Mouse (Mus musculus) left cerebral cortex, adult 9 months (tissue): ENCODE measurements around the gene Inf2.

Experiments
- DNase-seq, 2 experiments: peaks; one replicate each; pipeline ENCODE4 v3.0.0; 2022; ENCODE audit warnings: low spot score in 2 of 2

Inf2 gene

GRCm38 (mm10) chr12:112570160-112570559 is 18.4 kb upstream of the Inf2 start:
- DNase-seq, result no peak

GRCm38 (mm10) chr12:112571064-112571463 is 17.5 kb upstream of the Inf2 start:
- DNase-seq, result no peak

GRCm38 (mm10) chr12:112575274-112575986 is 13.2 kb upstream of the Inf2 start:
- DNase-seq, result no peak

GRCm38 (mm10) chr12:112576341-112576740 is 12.2 kb upstream of the Inf2 start:
- DNase-seq, result peak; percentile 69 to 78

GRCm38 (mm10) chr12:112576749-112577148 is 11.8 kb upstream of the Inf2 start:
- peak in 1 of 2 experiments; percentile 39 for DNase-seq

- no peak for DNase-seq
Measured at GRCm38 (mm10) chr12:112578296-112579090, 10.1 kb upstream of the Inf2 start.

GRCm38 (mm10) chr12:112579430-112579829 is 9.2 kb upstream of the Inf2 start:
- no peak for DNase-seq

- DNase-seq, result no peak
Measured at GRCm38 (mm10) chr12:112579926-112580325, 8.7 kb upstream of the Inf2 start.

- DNase-seq, result no peak
Measured at GRCm38 (mm10) chr12:112581113-112581512, 7.5 kb upstream of the Inf2 start.

- DNase-seq, result no peak
Measured at GRCm38 (mm10) chr12:112584954-112585353, 3.6 kb upstream of the Inf2 start.

- peak; percentile 52 to 76 for DNase-seq
Measured at GRCm38 (mm10) chr12:112585924-112586538, 2.6 kb upstream of the Inf2 start.

- DNase-seq, result no peak
Measured at GRCm38 (mm10) chr12:112587125-112588124, 1.2 kb upstream of the Inf2 start.

- no peak for DNase-seq
Measured at GRCm38 (mm10) chr12:112589491-112590191, 1.1 kb downstream of the Inf2 start.

- DNase-seq, result no peak
Measured at GRCm38 (mm10) chr12:112590566-112591239, 2.1 kb downstream of the Inf2 start.

GRCm38 (mm10) chr12:112591240-112591639 is 2.7 kb downstream of the Inf2 start:
- no peak for DNase-seq

GRCm38 (mm10) chr12:112591730-112592129 is 3.1 kb downstream of the Inf2 start:
- no peak for DNase-seq

- DNase-seq, result peak in 1 of 2 experiments; percentile 43
Measured at GRCm38 (mm10) chr12:112592985-112593734, 4.6 kb downstream of the Inf2 start.

GRCm38 (mm10) chr12:112593951-112594915 is 5.6 kb downstream of the Inf2 start:
- DNase-seq, result no peak
